Mouse (Mus musculus) liver, embryonic 16.5 days (tissue): ENCODE data around the gene Fmo3. TPM values are rescaled to one million over a fixed set of nuclear protein-coding genes. Genes with fewer than 3 reads are reported as not detected.

Experiments used
- ATAC-seq: fragments of 200-750 bp; cut with Nextera tagmentation; 2 replicates; pipeline ENCODE4 v1.8.0; 2017; ENCODE audit warnings: low read depth, mild to moderate bottlenecking, moderate number of reproducible peaks, moderate library complexity
- H3K27ac ChIP-seq: fragments of 300-500 bp; sonication (generic); 2 replicates; pipeline ENCODE4 v1.5.1; 2014; ENCODE audit warnings: mild to moderate bottlenecking, low read length
- H3K27me3 ChIP-seq: fragments of 300-500 bp; sonication (generic); 2 replicates; pipeline ENCODE4 v1.6.1; 2014; ENCODE audit warnings: low read depth, low read length, mixed read lengths; ENCODE audit not compliant: control insufficient read depth, insufficient read depth
- H3K36me3 ChIP-seq: fragments of 300-500 bp; sonication (generic); 2 replicates; pipeline ENCODE4 v1.6.1; 2014; ENCODE audit warnings: mild to moderate bottlenecking; ENCODE audit not compliant: control insufficient read depth, insufficient read depth
- H3K4me1 ChIP-seq: fragments of 300-500 bp; sonication (generic); 2 replicates; pipeline ENCODE4 v1.6.1; 2014; ENCODE audit warnings: low read depth, low read length, mixed read lengths; ENCODE audit not compliant: control insufficient read depth
- H3K4me2 ChIP-seq: fragments of 300-500 bp; sonication (generic); 2 replicates; pipeline ENCODE4 v1.6.1; 2014; ENCODE audit warnings: low read depth, low read length, mixed read lengths
- H3K4me3 ChIP-seq: fragments of 300-500 bp; sonication (generic); 2 replicates; pipeline ENCODE4 v1.5.1; 2014; ENCODE audit warnings: low read depth, mild to moderate bottlenecking, low read length
- H3K9ac ChIP-seq: fragments of 300-500 bp; sonication (generic); 2 replicates; pipeline ENCODE4 v1.6.1; 2014; ENCODE audit warnings: low read depth, low read length
- H3K9me3 ChIP-seq: fragments of 300-500 bp; sonication (generic); replicated peaks from 2 replicates; pipeline ENCODE4 v1.6.1; 2016; ENCODE audit warnings: low read length; ENCODE audit not compliant: control insufficient read depth
- polyA plus RNA-seq: library from polyadenylated mRNA; unstranded; fragments of >200 nt; fragmentation: Nextera tagmentation; extraction: Ambion mirVana; gene quantifications from 2 replicates; pipeline ENCODE4 v1.2.1, GENCODE M21; 2015

Gene Fmo3
- polyA plus RNA-seq, 1 experiment from 2014 or later, result not detected

DNA sequence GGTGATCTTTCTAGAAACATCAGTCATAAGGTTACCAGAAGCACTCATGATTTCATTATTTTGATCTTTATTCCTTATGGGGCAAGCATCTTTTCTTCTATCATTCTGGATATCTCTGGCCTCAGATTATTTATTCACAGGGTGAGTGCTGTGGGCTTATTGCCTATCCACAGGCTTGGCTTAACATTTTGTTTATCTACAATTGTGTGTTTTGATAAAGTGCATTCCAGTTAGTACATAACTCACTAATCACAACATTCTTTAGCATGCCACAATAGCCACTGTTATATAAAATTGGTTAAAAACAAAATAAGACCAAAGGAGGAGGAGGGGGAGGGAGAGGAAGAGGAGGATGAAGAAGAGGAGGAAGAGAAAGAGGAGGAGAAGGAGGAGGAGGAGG, 72.2 kb downstream of the Fmo3 start:
- no peak overlapping the region for H3K9ac ChIP-seq
- no peak overlapping the region for H3K4me2 ChIP-seq
- H3K4me3 ChIP-seq, result no peak overlapping the region
- H3K4me1 ChIP-seq, result no peaks in the 10 kb centered on the region
- H3K27me3 ChIP-seq, result no peaks in the 10 kb centered on the region
- no peaks in the 10 kb centered on the region for H3K9me3 ChIP-seq
- H3K27ac ChIP-seq, result no peak overlapping the region
- ATAC-seq, result no peak
- H3K36me3 ChIP-seq, result no peaks in the 10 kb centered on the region

Other genes with a start within 250 kb of the Fmo3 start
- gene Prrc2c, start 244.0 kb downstream of the Fmo3 start, polyA plus RNA-seq, result 28.2 and 33.8 TPM in 2 replicates
- 4.0 and 4.6 TPM in 2 replicates for gene Fmo4, start 170.6 kb downstream of the Fmo3 start, polyA plus RNA-seq
- 32.4 and 39.5 TPM in 2 replicates for gene Fmo1, start 117.9 kb downstream of the Fmo3 start, polyA plus RNA-seq
- 0.21 and 0.32 TPM in 2 replicates for gene Fmo2, start 85.8 kb downstream of the Fmo3 start, polyA plus RNA-seq
- not detected in 2 replicates for gene Fmo6, start 47.0 kb downstream of the Fmo3 start, polyA plus RNA-seq
- not detected in 2 replicates for gene Mroh9, start 101.1 kb upstream of the Fmo3 start, polyA plus RNA-seq